In the genomic region with DNA sequence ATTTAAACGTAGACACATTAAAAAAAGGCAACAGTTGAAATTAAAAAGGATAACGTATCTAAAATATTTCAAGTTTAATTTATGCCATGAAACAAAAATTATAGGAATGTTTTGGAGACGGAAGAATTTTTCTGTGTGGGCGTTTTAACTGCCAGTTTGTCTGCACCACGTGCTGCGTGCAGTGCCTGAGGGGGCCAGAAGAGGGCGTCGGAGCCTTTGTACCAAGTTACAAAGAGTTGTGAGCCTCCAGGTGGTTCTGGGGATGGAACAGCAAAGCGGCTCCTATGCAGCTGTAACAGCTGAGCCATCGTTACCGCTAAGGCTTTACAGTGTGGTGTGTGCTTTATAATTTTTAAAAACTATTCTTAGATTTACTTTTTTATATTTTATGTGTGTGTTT, we compare ENCODE assay signal across 8 mouse cellular contexts. TPM values are rescaled to one million over a fixed set of nuclear protein-coding genes. Genes with fewer than 3 reads are reported as not detected.
A peak's percentile ranks its signal among the peaks of the same experiment; 100 is the strongest.
DNase-seq lines count a peak whose midpoint lies in the region; ATAC-seq lines count a peak whose summit lies in the region.

No protein-coding gene starts in this region.

- no peak overlapping the region for H3K9ac ChIP-seq in lung, embryonic 16.5 days (ENCODE audit: low read length)

- intact Hi-C loops in heart, postnatal 14 days (cut with DNase I): loop anchor here (2.0 kb wide), 1 partner anchor 72 kb away; the partner anchor contains the start of gene Pebp1

- H3K4me1 ChIP-seq in lung, embryonic 16.5 days (replicated peaks; ENCODE audit: control insufficient read depth, insufficient read depth, low read length): peaks cover 55% of the 10 kb centered on the region

- DNase-seq in adrenal gland, postnatal 4 days (ENCODE audit: low spot score in 2 of 2): peak; percentile 65 to 68
- peak; percentile 59 to 84 for DNase-seq in heart, postnatal 14 days
- DNase-seq in layer of hippocampus, adult 9-11 months: peak; percentile 79
- peak; percentile 70 for DNase-seq in ovary, postnatal 36 days (ENCODE audit: low spot score)
- DNase-seq in thymus, postnatal 25 days: peak; percentile 87

- no peaks in the 10 kb centered on the region for H3K9me3 ChIP-seq in lung, embryonic 16.5 days (ENCODE audit: control insufficient read depth, low read length)

- no peaks in the 10 kb centered on the region for H3K27me3 ChIP-seq in lung, embryonic 16.5 days (ENCODE audit: control insufficient read depth, insufficient read depth, low read depth, low read length)

- no peaks in the 10 kb centered on the region for H3K36me3 ChIP-seq in lung, embryonic 16.5 days (ENCODE audit: control insufficient read depth, insufficient read depth, low read length)

- no peak overlapping the region for H3K4me3 ChIP-seq in lung, embryonic 16.5 days (ENCODE audit: low read length)

- 42% methylated on average over 11 of the region's 11 CpGs for WGBS in lung, embryonic 16.5 days

- H3K4me2 ChIP-seq in lung, embryonic 16.5 days (ENCODE audit: low read depth, low read length): peak overlapping the region; percentile 64; the same call in 1 of the 2 replicates

- peak; percentile 20 for ATAC-seq in CD4-positive, CD25-positive, alpha-beta regulatory T cell, adult 4 months
- ATAC-seq in erythroid progenitor cell, adult 5-6 weeks (replicated peaks; ENCODE audit: low FRiP score, poor library complexity, severe bottlenecking): 0 out of 2 replicates have a peak, but pooled peaks have one; percentile 44
- no peak for ATAC-seq in lung, embryonic 16.5 days (ENCODE audit: low read depth)

- H3K27ac ChIP-seq in lung, embryonic 16.5 days (ENCODE audit: low read length): no peak overlapping the region

RNA-seq across cellular contexts. Expression of gene Wsb2, which starts 1.6 kb away (rescaled TPM):
- polyA plus RNA-seq in CD4-positive, CD25-positive, alpha-beta regulatory T cell, adult 4 months (2017; shearing (Covaris generic)): 10 to 100 TPM in 1 of 2 experiments, 1 to 10 TPM in 1; 8.2 to 16.3 TPM
- 100 to 1,000 TPM; 116 to 122 TPM for total RNA-seq in adrenal gland, postnatal 4 days (2021)
- total RNA-seq in erythroid progenitor cell, adult 5-6 weeks (2015; ENCODE audit: low replicate concordance): 6.1 and 13.4 TPM in 2 replicates
- total RNA-seq in erythroid progenitor cell, adult 5-6 weeks (2017; ENCODE audit: low replicate concordance): 3.8 and 7.7 TPM in 2 replicates
- 100 to 1,000 TPM in 1 of 2 experiments, 10 to 100 TPM in 1; 96.8 to 103 TPM for total RNA-seq in heart, postnatal 14 days (2021)
- 38.1 and 45.0 TPM in 2 replicates for polyA plus RNA-seq in lung, embryonic 16.5 days (2015; fragmentation: Nextera tagmentation; extraction: Ambion mirVana)

RNA-seq across cellular contexts. Expression of gene Rfc5, which starts 30.1 kb away (rescaled TPM):
- 10 to 100 TPM; 20.4 to 22.9 TPM for polyA plus RNA-seq in CD4-positive, CD25-positive, alpha-beta regulatory T cell, adult 4 months (2017; shearing (Covaris generic))
- 10 to 100 TPM; 36.6 to 47.8 TPM for total RNA-seq in adrenal gland, postnatal 4 days (2021)
- 26.4 and 28.8 TPM in 2 replicates for total RNA-seq in erythroid progenitor cell, adult 5-6 weeks (2015; ENCODE audit: low replicate concordance)
- 30.8 and 54.1 TPM in 2 replicates for total RNA-seq in erythroid progenitor cell, adult 5-6 weeks (2017; ENCODE audit: low replicate concordance)
- total RNA-seq in heart, postnatal 14 days (2021): 1 to 10 TPM; 5.5 to 7.0 TPM
- 111 and 116 TPM in 2 replicates for polyA plus RNA-seq in lung, embryonic 16.5 days (2015; fragmentation: Nextera tagmentation; extraction: Ambion mirVana)

RNA-seq across cellular contexts. Expression of gene Vsig10, which starts 39.8 kb away (rescaled TPM):
- polyA plus RNA-seq in CD4-positive, CD25-positive, alpha-beta regulatory T cell, adult 4 months (2017; shearing (Covaris generic)): 1 to 10 TPM; 5.5 to 8.3 TPM
- total RNA-seq in adrenal gland, postnatal 4 days (2021): 10 to 100 TPM; 48.3 to 51.8 TPM
- total RNA-seq in erythroid progenitor cell, adult 5-6 weeks (2015; ENCODE audit: low replicate concordance): not detected in 2 replicates
- total RNA-seq in erythroid progenitor cell, adult 5-6 weeks (2017; ENCODE audit: low replicate concordance): 0.98 TPM in 1 of 2 replicates, not detected in the other
- 10 to 100 TPM; 12.1 to 16.2 TPM for total RNA-seq in heart, postnatal 14 days (2021)
- 18.2 and 20.0 TPM in 2 replicates for polyA plus RNA-seq in lung, embryonic 16.5 days (2015; fragmentation: Nextera tagmentation; extraction: Ambion mirVana)

RNA-seq across cellular contexts. Expression of gene Ksr2, which starts 55.1 kb away (rescaled TPM):
- under 1 TPM; 0.79 to 0.99 TPM for polyA plus RNA-seq in CD4-positive, CD25-positive, alpha-beta regulatory T cell, adult 4 months (2017; shearing (Covaris generic))
- total RNA-seq in adrenal gland, postnatal 4 days (2021): 10 to 100 TPM; 10.6 to 11.1 TPM
- under 0.01 and 0.36 TPM in 2 replicates for total RNA-seq in erythroid progenitor cell, adult 5-6 weeks (2015; ENCODE audit: low replicate concordance)
- not detected in 2 replicates for total RNA-seq in erythroid progenitor cell, adult 5-6 weeks (2017; ENCODE audit: low replicate concordance)
- total RNA-seq in heart, postnatal 14 days (2021): under 1 TPM in 1 of 2 experiments, not detected in 1; 0.02 TPM
- 0.09 and 0.30 TPM in 2 replicates for polyA plus RNA-seq in lung, embryonic 16.5 days (2015; fragmentation: Nextera tagmentation; extraction: Ambion mirVana)

Comparison
In these comparisons a context has a peak if more than half of its experiments do, and no peak if none do; other contexts are left out.
1. RNA of gene Wsb2, which starts 1.6 kb away (total RNA-seq): 116 to 122 TPM in adrenal gland, postnatal 4 days and 96.8 to 103 TPM in heart, postnatal 14 days; 3.8 to 13.4 TPM in erythroid progenitor cell, adult 5-6 weeks; every median in the first group is over 4 times any median in the second.
2. RNA of gene Vsig10, which starts 39.8 kb away (total RNA-seq): 48.3 to 51.8 TPM in adrenal gland, postnatal 4 days and 12.1 to 16.2 TPM in heart, postnatal 14 days; 0.98 TPM in erythroid progenitor cell, adult 5-6 weeks; every median in the first group is over 4 times any median in the second.
3. Peak in every context shown above with its lines, with median percentiles within 50 percentile points of each other: DNase-seq.